Mouse (Mus musculus): ENCODE data around the gene Kit.
A peak's percentile ranks its signal among the peaks of the same experiment; 100 is the strongest.

Kit gene

DNA sequence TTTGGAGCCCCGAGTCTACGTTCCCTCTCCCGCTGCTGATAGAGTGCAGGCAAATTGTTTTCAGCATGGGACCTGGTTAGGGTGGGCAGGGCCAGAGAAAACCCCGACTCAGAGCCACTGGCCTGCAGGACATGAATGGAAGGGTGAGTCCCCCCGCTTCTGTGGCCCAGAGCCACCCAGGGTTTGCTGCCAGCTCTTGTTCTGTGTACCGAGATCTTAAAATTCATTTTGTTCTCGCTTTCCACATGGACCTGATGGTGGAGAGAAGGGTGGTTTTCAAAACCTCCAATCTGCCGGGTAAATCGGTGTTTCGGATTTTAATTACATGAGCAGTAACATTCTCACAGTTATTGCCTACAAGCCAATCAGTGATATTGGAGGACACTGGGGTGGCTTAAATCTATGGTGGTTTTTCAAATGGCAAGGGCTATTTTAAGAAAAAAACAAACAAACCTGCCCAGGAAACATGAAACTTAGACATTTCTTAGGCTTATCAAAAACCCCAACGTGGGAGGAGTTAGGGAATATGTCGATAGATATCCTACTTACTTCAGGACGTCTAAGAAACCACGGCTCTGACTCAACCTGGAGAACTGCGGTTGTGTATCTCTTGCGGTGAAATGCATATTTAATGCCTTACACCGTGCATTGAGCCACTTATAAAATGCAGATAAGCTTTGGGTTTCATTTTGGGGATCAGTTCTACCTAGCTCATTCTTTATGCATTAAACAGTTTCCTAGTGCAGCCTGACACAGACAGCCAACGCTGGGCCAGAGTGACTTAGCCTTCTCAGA lies 58.3 kb downstream of the Kit start:
- no peak for DNase-seq (ENCODE audit: low spot score in 2 of 2)

DNA sequence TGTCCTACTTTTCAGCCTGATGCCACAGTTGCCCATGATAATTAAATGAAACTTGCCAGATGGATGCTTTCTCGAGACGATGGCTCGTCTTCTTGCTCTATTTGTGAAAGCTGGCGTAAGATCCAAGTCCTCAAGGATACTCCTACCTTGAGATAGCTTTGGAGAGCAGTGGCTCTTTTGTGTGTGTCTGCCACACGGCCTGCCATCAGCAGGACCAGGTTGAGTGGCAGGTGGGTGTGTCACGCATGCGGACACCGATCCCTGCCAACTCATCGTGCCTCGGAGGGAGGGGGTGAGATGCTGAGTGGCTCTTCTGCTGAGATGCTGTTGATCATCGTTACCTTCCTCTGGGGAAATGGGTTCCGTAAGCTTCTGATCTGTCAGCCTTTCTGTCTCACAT lies 60.7 kb downstream of the Kit start:
- DNase-seq (ENCODE audit: low spot score in 2 of 2) = peak; percentile 13 to 48

DNA sequence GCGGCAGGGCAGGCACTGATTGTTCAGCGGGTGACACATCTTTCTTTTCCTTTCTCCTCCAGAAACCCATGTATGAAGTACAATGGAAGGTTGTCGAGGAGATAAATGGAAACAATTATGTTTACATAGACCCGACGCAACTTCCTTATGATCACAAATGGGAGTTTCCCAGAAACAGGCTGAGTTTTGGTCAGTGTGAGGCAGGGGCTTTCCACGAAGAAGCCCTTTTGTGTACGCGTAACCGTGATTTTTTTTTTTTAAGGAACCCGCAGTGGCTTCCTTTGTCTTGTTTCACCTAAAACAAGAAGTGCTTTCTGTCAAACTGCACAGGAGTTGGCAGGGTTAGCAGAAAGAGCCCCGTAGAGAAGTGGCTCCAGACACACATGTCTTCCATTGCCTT lies 65.9 kb downstream of the Kit start:
- no peak for DNase-seq (ENCODE audit: low spot score in 2 of 2)

DNA sequence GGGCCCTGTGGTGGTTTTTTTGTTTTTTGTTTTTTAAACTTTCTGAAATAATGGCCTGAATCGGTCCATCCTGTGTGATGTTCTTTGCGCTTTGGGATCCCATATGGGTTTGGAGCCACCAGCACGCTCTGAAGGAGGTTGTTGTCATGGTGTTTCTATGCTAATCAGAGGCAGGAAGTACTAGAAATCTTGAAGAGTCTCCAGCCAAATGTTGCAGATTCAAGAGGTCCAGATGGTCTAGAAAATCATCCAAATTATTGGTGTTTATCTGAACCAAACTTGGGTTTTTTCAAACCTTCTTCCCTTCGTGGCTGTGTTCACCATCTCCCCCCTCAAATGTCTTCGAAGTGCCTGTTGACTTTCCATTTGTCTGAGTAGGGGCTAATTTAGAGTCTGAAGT lies 72.3 kb downstream of the Kit start:
- peak in 1 of 2 experiments; percentile 31 for DNase-seq (ENCODE audit: low spot score in 2 of 2)

DNA sequence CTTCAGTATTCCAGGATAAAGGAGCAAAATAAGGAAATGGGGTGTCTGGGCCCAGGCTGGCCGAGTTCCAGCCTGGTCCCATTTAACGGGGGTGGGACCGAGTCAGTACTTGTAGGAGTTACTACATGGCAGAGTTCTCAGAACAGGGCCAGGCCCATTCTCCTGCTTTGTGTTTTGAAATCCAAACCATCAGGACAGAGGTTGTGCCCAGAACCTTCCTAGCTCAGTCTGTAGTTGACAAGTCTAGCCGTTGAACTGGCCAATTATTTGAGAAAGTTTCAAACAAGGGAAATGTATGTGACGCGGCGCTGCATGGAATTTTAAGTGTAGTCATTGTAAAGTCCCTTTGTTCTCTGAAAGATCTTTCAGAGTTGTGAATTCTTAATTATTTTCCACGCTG lies 75.8 kb downstream of the Kit start:
- no peak for DNase-seq (ENCODE audit: low spot score in 2 of 2)

DNA sequence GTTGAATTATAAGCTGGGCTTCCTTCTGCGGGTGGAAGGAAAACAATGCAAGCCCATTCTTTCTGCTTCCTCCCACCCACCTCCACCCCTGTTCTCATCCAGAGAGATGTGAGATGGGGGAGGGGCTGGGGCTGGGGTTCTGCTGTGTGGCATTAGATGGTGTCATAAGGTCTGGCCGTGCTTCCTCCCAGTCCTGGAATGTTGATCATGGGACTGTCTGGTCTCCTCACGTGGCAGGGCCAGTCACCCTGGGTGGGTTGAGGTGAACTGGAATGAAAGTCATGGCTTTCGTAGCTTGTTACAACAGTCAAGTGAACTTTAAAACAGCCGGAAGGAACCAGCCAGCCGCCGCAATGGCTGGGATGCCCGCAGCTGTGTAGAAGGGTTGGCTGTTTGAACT lies 78.7 kb downstream of the Kit start:
- DNase-seq (ENCODE audit: low spot score in 2 of 2) = no peak

DNA sequence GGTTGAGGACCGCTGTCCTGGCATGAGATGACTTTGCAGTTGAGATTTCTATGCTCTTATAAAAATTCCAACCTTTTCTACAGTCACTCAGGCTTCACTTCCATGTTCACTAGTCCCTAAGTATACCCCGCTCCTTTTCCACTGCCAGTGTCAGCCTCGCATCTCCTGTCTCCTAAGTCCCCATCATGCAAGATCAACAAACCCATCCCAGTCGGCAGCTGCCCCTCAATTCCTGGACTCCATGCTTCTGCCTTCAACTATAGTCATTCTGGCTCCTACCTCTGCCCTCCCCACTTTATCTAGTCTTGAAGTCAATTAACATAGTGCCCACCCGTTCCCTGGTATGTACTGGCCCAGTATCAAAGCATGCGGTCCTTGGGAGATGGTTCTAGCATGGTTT lies 83.9 kb downstream of the Kit start:
- DNase-seq (ENCODE audit: low spot score in 2 of 2) = no peak

DNA sequence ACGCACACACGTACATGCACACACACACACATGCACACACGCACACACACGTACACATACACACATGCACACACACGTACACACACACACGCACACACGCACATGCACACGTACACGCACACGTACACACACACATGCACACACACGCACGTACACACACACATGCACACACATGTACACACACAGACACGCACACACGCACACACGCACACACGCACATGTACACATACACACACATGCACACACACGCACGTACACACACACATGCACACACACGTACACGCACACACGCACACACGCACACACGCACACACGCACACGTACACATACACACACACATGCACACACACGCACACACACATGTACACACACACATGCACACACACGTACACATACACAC lies 85.6 kb downstream of the Kit start:
- no peak for DNase-seq (ENCODE audit: low spot score in 2 of 2)

DNA sequence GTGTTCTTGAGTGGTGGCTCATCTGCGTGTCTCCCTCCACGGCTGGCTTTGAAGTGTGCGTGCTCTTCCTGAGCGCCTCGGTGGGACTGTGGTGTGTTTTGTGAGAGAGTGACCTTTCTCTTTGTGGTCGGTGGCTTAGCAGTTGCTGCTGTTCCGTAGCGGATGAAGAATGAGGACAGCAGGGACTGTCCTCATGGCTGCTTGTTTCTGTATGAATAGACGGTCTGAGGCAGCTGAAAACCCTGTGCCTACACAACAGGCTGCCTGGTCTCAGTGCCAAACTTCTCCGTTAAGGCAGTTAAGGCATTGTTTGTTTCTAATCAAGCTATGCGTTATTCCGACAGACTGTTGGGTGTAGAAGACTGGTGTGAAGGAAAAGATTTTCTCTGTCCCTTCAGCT lies 87.8 kb downstream of the Kit start:
- DNase-seq (ENCODE audit: low spot score in 2 of 2) = no peak

DNA sequence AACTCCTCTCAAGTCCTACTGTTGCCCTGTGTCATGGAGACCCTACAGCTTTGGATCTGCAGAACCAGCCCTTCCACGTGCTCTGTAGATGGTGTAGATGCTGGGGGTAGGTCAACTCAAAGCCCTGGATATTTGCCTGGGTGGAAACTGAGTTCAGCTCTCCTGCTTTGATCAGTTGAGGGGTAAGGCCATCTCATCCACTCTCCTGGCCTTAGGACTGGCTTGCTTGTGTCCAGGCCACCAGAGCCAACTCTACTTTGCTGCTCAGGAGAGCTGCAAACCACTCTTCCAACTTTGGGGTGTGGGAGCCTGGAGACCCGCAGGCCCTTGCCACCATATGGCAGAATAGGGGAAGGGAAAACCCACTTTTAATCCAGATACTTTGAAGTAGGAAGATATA lies 89.1 kb downstream of the Kit start:
- DNase-seq (ENCODE audit: low spot score in 2 of 2) = no peak

DNA sequence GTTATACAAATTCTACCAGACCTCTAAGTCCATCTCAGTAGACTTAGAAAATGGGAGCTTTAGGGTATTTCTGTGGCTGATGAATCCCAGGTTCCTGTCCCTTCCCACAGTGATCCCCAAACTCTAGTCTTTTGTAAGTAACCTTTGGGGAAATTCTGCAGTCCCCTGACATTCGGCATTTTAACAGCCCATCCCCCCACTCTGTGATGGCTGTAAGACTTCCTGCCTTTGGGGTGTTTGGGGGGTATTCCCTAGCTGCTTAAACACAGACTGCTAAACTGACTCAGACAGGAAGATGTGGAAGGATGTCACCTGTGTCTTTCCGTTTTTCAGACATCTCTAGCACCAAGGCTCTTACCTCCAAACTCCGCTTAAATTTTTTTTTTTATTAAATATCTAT lies 92.4 kb downstream of the Kit start:
- DNase-seq (ENCODE audit: low spot score in 2 of 2) = no peak

DNA sequence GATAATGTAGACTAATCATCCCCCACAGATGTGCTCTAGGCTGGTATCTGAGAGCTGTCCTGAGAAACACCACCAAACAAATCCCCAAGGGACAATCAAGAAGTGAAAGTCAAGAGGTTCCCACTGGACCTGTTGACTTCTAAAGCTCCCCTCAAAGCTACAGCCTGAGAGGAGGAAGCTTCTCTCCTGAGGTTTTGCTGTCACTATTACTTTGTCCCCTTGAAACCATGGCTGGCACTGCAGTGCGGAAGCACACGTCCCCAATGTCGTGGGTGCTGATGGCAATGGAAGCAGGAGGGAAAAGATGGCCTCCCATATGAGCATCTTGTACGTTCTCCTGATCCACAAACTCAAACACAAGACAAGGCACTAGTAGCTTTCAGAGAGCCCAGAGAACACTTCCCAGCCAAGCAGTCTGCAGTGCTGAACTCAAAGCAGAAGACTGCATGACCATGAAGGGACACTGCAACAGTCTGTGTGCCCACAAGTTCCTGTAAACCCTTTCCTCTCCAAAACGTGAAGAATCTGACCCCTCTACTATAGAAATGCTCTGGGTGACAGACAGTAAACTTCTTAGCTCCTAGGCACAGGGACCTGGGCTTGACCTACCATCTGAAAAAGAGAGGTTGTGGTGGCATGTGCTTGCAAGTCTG lies 96.5 kb downstream of the Kit start:
- no peak for DNase-seq (ENCODE audit: low spot score in 2 of 2)

DNA sequence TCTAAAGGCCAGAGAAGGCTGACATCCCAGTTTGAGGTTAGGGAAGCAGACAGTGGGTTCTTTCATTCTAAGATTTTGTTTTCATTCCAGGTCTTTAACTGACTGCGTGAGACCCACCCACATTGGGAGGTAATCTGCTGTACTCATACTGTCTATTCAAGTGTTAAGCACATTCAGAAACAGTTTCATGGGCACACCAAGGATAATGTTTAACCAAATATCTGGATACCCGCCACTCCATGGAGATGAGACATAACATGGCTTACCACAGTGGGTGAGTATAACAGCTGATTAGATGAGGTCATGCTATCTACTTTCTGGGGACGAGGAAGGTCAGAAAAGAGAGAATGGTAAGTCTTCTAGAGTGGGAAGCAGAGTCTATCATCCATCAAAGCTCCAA lies 101.3 kb downstream of the Kit start:
- DNase-seq (ENCODE audit: low spot score in 2 of 2) = no peak

DNA sequence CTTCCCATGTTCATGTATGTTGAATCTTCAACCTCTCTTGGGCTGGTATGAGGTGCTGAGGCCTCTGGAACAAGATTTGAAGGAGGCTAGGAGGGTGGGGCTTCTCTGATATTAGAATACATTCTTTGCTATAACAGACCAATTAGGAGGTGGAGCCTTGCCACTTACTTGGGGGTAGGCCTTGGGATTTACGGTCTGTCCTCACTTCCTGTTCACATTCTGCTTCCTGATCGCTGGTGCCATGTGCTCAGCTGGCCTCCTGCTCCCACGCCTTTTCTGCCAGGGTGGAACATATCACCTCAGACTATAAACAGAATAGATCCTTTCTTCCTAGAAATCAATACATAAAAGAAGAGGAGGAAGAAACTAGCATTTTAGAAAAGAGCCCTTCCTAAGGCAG lies 105.2 kb downstream of the Kit start:
- DNase-seq (ENCODE audit: low spot score in 2 of 2) = no peak

DNA sequence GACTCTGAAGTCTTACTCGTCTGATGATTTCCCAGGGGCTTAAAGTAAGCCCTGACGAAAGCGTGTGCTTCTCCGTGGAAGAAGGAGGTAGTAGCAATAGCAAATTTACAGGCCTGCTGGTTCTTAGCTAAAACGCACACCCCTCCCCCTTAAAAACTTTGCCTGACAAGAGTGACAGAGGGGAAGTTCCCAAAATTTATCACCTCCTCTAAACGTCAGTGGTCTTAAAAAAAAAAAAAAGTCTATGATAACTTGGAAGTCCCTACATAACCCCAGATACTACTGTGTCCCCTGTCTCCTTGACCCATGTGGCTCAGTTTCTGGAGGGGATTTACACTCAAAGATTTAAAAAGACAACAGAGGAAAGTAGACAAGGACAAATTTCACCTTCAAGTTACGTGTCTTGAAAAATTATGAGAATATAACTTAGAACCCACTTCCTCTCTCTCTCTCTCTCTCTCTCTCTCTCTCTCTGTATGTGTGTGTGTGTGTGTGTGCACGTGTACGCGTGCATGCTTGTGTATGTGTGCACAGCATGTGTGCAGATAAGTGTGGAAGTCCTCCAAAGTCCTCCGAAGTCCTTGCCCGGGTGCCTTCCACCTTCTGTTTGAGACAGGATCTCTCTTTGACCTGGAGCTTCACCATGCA lies 120.6 kb downstream of the Kit start:
- DNase-seq (ENCODE audit: low spot score in 2 of 2) = no peak

DNA sequence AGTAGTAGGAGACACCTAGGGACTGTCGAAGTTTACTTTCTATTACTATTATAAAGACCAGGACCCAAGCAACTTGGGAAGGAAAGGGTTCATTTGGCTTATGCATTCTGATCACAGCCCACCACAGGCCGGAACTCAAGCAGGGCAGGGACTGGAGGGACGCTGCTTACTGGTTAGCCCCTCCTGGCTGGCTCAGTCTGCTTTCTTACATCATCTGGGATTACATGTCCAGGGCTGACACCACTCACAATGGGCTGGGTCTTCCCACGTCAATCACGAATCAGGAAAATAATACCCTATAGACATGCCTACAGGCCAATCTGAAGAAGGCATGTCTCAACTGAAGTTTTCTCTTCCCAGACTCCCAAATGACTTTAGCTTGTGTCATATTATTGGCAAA lies 122.2 kb downstream of the Kit start:
- no peak for DNase-seq (ENCODE audit: low spot score in 2 of 2)

DNA sequence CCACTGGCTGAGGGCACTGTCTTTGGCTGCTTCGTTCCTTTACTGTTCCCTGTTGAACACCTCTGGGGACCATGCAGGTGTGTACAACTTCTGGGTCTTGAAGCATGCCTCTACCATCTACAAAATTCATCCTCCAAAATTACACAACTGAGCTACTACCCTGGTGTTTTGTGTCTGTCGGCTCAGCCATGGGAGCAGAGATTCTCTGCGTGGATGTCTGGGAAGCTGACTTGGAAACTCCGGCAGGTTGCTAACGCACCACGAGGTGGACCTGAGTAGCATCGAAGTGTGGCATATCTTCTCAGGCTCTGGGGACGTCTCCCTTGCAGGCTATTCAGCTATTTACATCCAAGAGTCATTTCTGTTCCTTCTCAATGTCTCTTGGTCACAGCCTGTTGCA lies 123.8 kb downstream of the Kit start:
- no peak for DNase-seq (ENCODE audit: low spot score in 2 of 2)

DNA sequence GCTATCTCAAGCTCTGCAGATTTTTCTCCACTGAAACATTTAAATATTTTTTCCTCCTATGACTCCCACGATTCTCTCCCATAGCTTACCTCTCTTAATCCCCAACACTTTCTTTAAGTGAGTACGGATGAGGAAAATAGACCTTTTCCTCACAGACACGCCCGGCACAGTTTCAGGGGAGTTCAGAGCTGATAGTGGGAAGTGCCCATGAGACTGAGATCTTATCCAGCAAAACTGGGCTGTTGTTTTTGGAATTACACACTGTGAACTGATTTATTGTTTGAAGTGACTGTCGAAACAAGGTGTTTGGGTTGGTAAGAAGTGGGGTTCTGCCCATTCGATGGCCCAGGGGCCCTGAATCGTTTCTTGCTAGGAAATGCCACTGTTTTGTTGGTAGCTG lies 124.4 kb downstream of the Kit start:
- no peak for DNase-seq (ENCODE audit: low spot score in 2 of 2)

DNA sequence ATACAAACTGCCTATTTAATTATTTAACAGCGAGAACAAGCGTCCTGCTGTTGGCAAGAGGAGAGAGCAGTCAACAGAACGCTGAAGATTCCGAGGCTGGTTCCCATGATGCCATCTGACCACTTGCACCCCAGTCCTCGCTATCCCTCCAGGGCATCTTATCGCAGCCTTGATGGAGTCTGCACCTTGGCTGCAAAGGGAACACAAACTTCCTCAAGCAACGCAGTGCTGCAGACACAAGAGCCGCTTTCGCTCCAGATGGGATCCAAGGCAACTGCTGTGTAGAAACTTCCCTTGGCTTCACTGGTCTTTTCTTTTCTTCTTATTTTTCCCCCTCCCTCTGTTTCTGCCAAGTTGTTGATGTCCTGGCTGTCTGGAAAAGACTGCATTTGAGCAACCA lies 124.8 kb downstream of the Kit start:
- no peak for DNase-seq (ENCODE audit: low spot score in 2 of 2)

DNA sequence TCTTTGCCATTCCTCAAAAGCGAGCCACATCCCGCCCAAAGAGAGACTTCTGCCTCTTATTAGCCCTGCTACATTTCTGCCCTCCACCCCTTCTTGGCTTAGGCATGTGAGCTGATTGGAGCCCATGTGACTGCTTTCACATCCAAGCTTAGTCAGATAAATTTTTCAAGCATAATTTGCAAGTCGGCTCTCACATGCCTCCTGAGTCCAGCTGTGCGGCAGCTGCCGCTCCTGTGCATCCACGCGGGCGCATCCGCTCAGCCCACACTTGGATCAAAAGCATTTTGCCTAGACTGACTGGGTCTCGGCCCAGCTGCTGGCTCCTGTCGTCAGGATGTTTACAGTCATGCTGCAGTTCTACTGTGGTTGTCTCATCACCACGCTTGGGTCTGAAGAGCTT lies 126.9 kb downstream of the Kit start:
- no peak for DNase-seq (ENCODE audit: low spot score in 2 of 2)

DNA sequence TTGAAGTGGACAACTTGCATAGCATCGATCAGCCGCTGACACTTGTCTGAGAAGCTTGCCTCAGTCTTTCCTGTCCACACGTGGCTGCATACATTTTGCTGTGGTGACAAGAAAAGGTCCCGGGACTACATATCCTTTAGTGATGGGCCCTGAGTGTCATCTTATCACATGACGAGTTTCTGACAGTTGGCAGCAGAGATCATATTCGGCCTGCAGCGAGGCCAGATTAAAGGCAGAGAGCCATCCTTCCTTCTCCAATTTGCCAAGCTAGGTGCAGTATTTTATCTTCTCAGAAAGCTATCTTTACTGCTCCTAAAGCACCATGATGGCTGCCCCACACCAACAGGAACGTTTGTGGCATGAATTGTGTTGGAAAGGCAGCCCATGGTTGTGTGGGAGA lies 127.4 kb downstream of the Kit start:
- no peak for DNase-seq (ENCODE audit: low spot score in 2 of 2)

DNA sequence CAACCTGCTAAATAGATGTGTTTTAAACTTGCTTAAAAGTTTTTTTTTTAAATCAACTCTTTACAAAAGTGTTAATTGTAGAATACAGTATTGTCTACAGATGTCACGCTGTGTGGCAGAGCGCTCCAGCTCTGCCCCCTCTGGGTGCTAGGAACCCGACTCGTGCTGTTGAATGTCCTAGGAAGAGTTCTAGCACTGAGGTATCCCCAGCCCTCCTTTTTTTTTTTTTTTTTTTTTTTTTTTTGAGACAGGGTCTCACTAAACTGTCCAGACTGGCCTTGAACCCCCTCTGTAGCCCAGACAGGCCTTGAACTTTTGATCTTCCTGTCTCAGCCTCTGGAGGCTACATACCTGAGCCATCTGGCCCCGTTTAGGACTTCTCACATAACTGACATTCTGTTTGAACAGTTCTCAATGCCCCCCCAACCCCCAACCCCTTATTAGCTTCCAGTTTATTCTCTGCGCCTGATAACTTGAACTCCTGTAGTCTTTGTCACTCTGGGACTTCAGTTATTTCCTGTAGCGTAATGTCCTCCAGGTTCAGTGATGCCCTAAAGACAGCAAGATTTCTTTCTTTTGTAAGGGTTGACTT lies 130.0 kb downstream of the Kit start:
- DNase-seq (ENCODE audit: low spot score in 2 of 2) = no peak

DNA sequence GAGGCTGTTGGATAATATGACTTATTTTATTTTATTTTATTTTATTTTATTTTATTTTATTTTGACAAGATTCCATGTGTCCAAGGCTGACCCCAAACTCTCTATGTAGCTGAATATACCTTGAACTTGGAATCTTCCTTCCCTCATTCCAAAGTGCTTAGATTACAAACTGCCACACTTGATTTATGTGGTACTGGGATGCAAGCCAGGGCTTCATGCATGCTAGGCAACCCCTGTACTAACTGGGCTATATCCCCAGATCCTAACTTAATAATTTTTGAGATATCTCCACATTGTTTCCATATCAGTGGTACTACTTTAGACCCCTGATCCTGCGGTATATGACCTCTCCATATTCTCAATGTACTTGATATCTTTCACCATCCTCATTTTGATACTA lies 130.7 kb downstream of the Kit start:
- DNase-seq (ENCODE audit: low spot score in 2 of 2) = no peak

Measured in frontal cortex, postnatal 36 days (tissue).